Mouse (Mus musculus) ES-E14 (cell line): Measurements from ENCODE around the gene Rnf207. TPM values are rescaled to one million over a fixed set of nuclear protein-coding genes. Genes with fewer than 3 reads are reported as not detected.

Source experiments
- DNase-seq: peaks from one replicate; pipeline ENCODE4 v3.0.0-alpha.2; 2013; ENCODE audit warnings: low read depth, low spot score
- H3K27ac ChIP-seq: 2 replicates; pipeline ENCODE4 v1.5.1; 2012; ENCODE audit warnings: low read depth, mild to moderate bottlenecking, low read length, moderate library complexity, mixed read lengths; ENCODE audit not compliant: poor library complexity, insufficient read depth, severe bottlenecking
- H3K36me3 ChIP-seq: 2 replicates; pipeline ENCODE4 v1.6.1; 2012; ENCODE audit warnings: mild to moderate bottlenecking, low read length, moderate library complexity, mixed read lengths; ENCODE audit not compliant: control insufficient read depth, poor library complexity, insufficient read depth, severe bottlenecking
- H3K4me1 ChIP-seq, 2 experiments: fragments of 150-350 bp in 1 of 2; sonication (generic) in 1 of 2; 2 replicates each; pipeline ENCODE4 v1.6.1; 2012; ENCODE audit warnings: low read length in 2 of 2, mild to moderate bottlenecking in 1 of 2, mixed read lengths in 1 of 2; ENCODE audit not compliant: control insufficient read depth in 2 of 2, insufficient read depth in 2 of 2, poor library complexity in 1 of 2
- H3K4me3 ChIP-seq, 2 experiments: fragments of 150-350 bp in 1 of 2; sonication (generic) in 1 of 2; 2 replicates each; pipeline ENCODE4 v1.5.1; 2012; ENCODE audit warnings: low read length in 2 of 2, low read depth in 1 of 2, mild to moderate bottlenecking in 1 of 2, mixed read lengths in 1 of 2; ENCODE audit not compliant: insufficient read depth in 1 of 2, poor library complexity in 1 of 2, severe bottlenecking in 1 of 2
- H3K9ac ChIP-seq: 2 replicates; pipeline ENCODE4 v1.6.1; 2012; ENCODE audit warnings: low read depth, mild to moderate bottlenecking, low read length, mixed read lengths; ENCODE audit not compliant: poor library complexity, insufficient read depth, severe bottlenecking
- H3K9me3 ChIP-seq: fragments of 150-350 bp; sonication (generic); 2 replicates; pipeline ENCODE4 v1.6.1; 2012; ENCODE audit warnings: low read depth, mild to moderate bottlenecking, low read length; ENCODE audit not compliant: control insufficient read depth, insufficient read depth
- CHD2 ChIP-seq: IDR thresholded peaks from 2 replicates; pipeline ENCODE4 v1.6.1; 2014; ENCODE audit warnings: mild to moderate bottlenecking, low read depth, low read length, inconsistent platforms
- HCFC1 ChIP-seq: IDR thresholded peaks from 2 replicates; pipeline ENCODE4 v1.6.1; 2012; ENCODE audit warnings: low read length, inconsistent platforms, borderline replicate concordance; ENCODE audit not compliant: insufficient read depth
- MAFK ChIP-seq: IDR thresholded peaks from 2 replicates; pipeline ENCODE4 v1.6.1; 2014; ENCODE audit warnings: mild to moderate bottlenecking, low read depth, low read length, inconsistent platforms; ENCODE audit not compliant: insufficient read depth
- ZC3H11A ChIP-seq: IDR thresholded peaks from 2 replicates; pipeline ENCODE4 v1.6.1; 2012; ENCODE audit warnings: low read depth, mild to moderate bottlenecking, inconsistent platforms, low read length, borderline replicate concordance
- ZNF384 ChIP-seq: IDR thresholded peaks from 2 replicates; pipeline ENCODE4 v1.6.1; 2012; ENCODE audit warnings: low read depth, low read length, inconsistent platforms
- in situ Hi-C, 2 experiments: fragments of 600-800 bp; cut with MboI; formaldehyde crosslinking; loops; one replicate each; pipeline ENCODE4 v1.15.1; 2025; ENCODE audit warnings: low sequenced_read_pairs in 2 of 2, inconsistent platforms in 1 of 2; ENCODE audit not compliant: unreplicated experiment in 2 of 2
- total RNA-seq: library from RNA; depleted of rRNA; stranded (reverse); fragments of 300-350 nt; gene quantifications from 2 replicates; pipeline ENCODE4 v1.2.3, GENCODE M21; 2012

Rnf207 gene
- total RNA-seq, 1 experiment: 4.6 TPM

- Histone ChIP-seq H3K9ac (peak overlapping the region; percentile 41; the same call in 1 of the 2 replicates), H3K4me1 (peaks cover 4 to 28% of the 10 kb centered on the region in 2 experiments; a peak in 3 of 4 replicates), H3K27ac (no peak overlapping the region), H3K4me3 (no peak overlapping the region), H3K36me3 (peaks cover 11% of the 10 kb centered on the region), H3K9me3 (no peaks in the 10 kb centered on the region)
- DNase-seq: no peak
- in situ Hi-C loops: no loop called here
- TF ChIP-seq CHD2 (no peak), ZC3H11A (no peak), HCFC1 (no peak), ZNF384 (no peak), MAFK (no peak)
Observed at GRCm38 (mm10) chr4:152295916-152296315, 22.9 kb downstream of the Rnf207 start.

DNA sequence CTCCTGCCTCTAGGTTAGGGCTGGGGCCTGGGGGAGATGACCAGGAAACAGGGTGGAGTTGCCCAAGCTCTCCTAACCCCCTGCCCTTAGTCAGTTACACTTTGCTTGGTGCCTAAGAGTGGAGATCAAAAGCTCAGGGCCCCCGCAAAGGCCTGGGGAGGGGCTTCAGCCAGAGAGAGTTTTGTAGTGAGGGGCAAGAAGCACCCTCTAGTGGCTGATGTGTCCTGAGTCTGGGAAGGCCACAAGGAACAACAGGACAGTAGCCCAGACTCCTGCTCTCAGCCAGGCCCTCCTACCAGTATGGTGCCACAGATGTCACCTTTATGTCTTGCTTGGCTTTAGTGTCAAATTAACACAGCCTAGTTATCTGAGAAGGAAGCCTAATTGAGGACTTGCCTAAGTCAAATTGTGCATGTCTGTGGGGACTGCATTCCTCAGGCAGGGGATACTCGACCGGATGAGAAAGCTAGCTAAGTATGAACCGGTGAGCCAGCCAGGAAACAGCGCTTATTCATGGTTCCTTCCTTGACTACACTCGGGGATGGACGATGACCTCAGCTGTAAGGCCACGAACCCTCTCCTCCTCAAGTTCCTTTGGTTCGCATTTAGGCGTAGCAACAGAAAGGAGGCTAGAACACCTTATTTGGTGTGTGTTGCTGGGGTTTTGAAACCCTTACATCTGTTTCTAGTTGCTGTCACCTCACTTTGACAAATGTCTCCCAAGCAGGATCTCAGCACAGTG, 24.4 kb downstream of the Rnf207 start:
- no peak for TF ChIP-seq MAFK
- no peak for TF ChIP-seq CHD2
- TF ChIP-seq HCFC1: no peak
- TF ChIP-seq ZC3H11A: no peak
- no peak for TF ChIP-seq ZNF384
- H3K9ac ChIP-seq: no peak overlapping the region
- in situ Hi-C loops: no loop called here
- H3K27ac ChIP-seq: no peak overlapping the region
- no peak for DNase-seq
- H3K9me3 ChIP-seq: no peaks in the 10 kb centered on the region
- no peaks in the 10 kb centered on the region; the same call in 1 of the 2 replicates for H3K36me3 ChIP-seq
- peaks cover 4 to 31% of the 10 kb centered on the region in 2 experiments; a peak in 3 of 4 replicates for H3K4me1 ChIP-seq
- no peak overlapping the region for H3K4me3 ChIP-seq

DNA sequence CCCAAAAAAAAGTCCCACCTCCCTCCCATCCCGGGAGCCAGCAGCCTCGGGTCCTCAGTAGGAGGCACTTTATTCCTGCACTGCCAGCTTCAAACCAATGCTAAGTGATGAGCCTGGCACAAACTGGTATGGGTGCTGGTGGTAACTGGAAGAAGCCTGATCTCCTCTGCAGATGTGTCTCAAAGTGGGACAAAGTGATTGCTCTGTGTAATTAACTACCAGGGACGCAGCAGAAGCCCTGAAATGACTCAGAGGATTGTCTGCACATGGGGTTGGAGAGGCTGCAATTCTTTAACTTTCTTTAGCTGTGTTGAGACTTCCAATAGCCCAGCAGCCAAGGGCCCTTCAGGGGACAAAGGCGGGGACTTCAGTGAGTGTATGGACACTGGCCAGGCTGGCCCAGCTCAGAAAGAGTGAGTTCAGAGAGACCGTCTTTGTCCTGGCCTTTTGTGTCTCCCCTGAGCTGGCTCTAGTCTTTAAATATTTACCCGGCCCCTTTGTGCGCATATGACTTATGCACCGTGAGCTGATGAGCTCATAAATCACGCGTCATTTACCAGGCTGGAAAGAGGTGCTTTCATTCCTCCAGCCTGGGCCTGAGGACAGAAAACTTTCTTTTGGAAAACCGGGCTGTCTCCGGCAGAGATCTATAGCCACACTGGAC, 26.6 kb downstream of the Rnf207 start:
- no peak overlapping the region for H3K4me3 ChIP-seq
- H3K4me1 ChIP-seq: peaks cover 2 to 40% of the 10 kb centered on the region in 2 experiments; a peak in 3 of 4 replicates
- no peaks in the 10 kb centered on the region for H3K9me3 ChIP-seq
- no peak overlapping the region for H3K9ac ChIP-seq
- H3K36me3 ChIP-seq: no peaks in the 10 kb centered on the region
- in situ Hi-C loops: no loop called here
- TF ChIP-seq CHD2: no peak
- no peak for TF ChIP-seq HCFC1
- TF ChIP-seq ZNF384: no peak
- TF ChIP-seq MAFK: no peak
- TF ChIP-seq ZC3H11A: no peak
- DNase-seq: no peak
- no peak overlapping the region for H3K27ac ChIP-seq

DNA sequence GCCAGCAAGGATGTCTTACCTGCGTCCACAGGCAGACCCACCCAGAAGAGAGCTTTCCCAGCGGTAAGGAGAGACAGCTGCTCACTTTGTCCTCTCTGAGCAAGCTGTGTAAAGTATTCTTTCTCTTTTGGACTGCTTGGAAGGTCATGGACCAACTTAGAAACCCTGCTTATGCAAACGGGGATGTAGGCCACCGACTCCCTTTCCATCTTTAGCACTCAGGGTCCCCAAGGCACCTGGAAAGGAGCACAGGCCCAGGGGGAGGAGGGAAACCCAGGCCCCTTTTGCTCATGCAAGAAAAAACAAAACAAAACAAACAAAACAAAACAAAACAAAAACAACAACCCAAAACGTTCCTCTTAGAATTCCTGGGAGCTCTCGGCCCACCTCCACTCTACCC, 27.2 kb downstream of the Rnf207 start, which contains the start of gene Hes3:
Hes3 (minus strand) TSS at position 101 of the 400 bp plus-strand sequence.
- TF ChIP-seq CHD2: no peak
- no peak for TF ChIP-seq MAFK
- no peak for TF ChIP-seq ZNF384
- no peak for TF ChIP-seq ZC3H11A
- TF ChIP-seq HCFC1: no peak
- H3K27ac ChIP-seq: peak within 1 kb of the TSS; percentile 20; the same call in 1 of the 2 replicates
- no peak for DNase-seq
- no peak within 1 kb of the TSS for H3K9ac ChIP-seq
- H3K4me3 ChIP-seq: peak within 1 kb of the TSS; percentile 18 to 38; a peak in 2 of 4 replicates
- in situ Hi-C loops: no loop called here
- H3K4me1 ChIP-seq: peaks cover 5 to 45% of the 10 kb centered on the region in 2 experiments; a peak in 3 of 4 replicates
- H3K36me3 ChIP-seq: no peaks in the 10 kb centered on the region
- no peaks in the 10 kb centered on the region for H3K9me3 ChIP-seq
